14 mouse cellular contexts compared by ENCODE assay signal in the genomic region with DNA sequence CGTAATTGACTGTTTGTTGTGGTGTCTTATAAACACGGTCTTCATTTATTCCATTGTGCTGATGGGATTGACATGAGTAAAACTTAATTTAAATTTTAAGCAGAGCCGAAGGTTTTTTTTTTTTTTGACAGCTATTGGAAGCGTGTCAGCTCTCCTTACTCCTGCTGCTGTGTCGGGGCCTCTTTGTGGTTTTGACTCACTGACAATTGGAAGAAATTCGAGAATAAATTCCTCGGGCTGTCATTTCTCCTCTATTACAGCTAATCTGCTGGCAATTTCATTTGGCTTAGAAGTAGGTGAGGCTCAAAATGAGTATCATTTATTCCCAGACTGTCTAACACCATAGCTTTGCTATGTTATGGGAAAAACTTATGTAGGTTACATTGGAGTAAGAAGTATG. TPM values are rescaled to one million over a fixed set of nuclear protein-coding genes. Genes with fewer than 3 reads are reported as not detected.
"Had no signal": no experiment of that assay in that cellular context is flagged by ENCODE, and none has a peak within 500 bp of the region (broad histone marks: within the 10 kb centered on the region; RNA-seq: fewer than 3 reads in every experiment).

No protein-coding gene starts in this region.

- H3K27ac ChIP-seq: limb, embryonic 12.5 days; liver, embryonic 15.5 days; midbrain, embryonic 13.5 days; neural tube, embryonic 15.5 days; stomach, postnatal 0 days had no signal

- H3K36me3 ChIP-seq: limb, embryonic 12.5 days; liver, embryonic 15.5 days; midbrain, embryonic 13.5 days; neural tube, embryonic 15.5 days had no signal

- ATAC-seq: lung, postnatal 0 days; midbrain, embryonic 13.5 days had no signal

- H3K4me3 ChIP-seq: limb, embryonic 12.5 days; liver, embryonic 15.5 days; midbrain, embryonic 13.5 days; neural tube, embryonic 15.5 days had no signal

- H3K4me2 ChIP-seq: limb, embryonic 12.5 days; liver, embryonic 15.5 days; midbrain, embryonic 13.5 days; neural tube, embryonic 15.5 days had no signal

- H3K27me3 ChIP-seq: limb, embryonic 12.5 days; liver, embryonic 15.5 days; midbrain, embryonic 13.5 days; neural tube, embryonic 15.5 days had no signal

- H3K4me1 ChIP-seq: liver, embryonic 15.5 days; midbrain, embryonic 13.5 days; neural tube, embryonic 15.5 days had no signal

- H3K9me3 ChIP-seq: limb, embryonic 12.5 days; liver, embryonic 15.5 days; midbrain, embryonic 13.5 days; neural tube, embryonic 15.5 days had no signal

- H3K9ac ChIP-seq: limb, embryonic 12.5 days; liver, embryonic 15.5 days; midbrain, embryonic 13.5 days; neural tube, embryonic 15.5 days had no signal

- DNase-seq: kidney, postnatal 14 days; layer of hippocampus, postnatal 36 days; lung, adult 2 months; lung, postnatal 36 days; right cerebral cortex, adult 18-20 months; right cerebral cortex, postnatal 25 days; thymus, postnatal 4 days had no signal

RNA-seq across cellular contexts. Expression of a gene that starts 41.7 kb away (rescaled TPM):
- polyA plus RNA-seq: liver, adult 2 months had no signal
